Mouse (Mus musculus): ENCODE measurements around the gene Mical3.

The Mical3 gene

GRCm38 (mm10) chr6:121053585-121054112 lies 77.2 kb downstream of the Mical3 start:
- DNase-seq (ENCODE audit: low spot score): no peak

GRCm38 (mm10) chr6:121051972-121052629 lies 78.7 kb downstream of the Mical3 start:
- DNase-seq (ENCODE audit: low spot score): no peak

- DNase-seq (ENCODE audit: low spot score): no peak
Observed at GRCm38 (mm10) chr6:121051411-121051810, 79.4 kb downstream of the Mical3 start.

GRCm38 (mm10) chr6:121048696-121049095 lies 82.1 kb downstream of the Mical3 start:
- DNase-seq (ENCODE audit: low spot score): no peak

GRCm38 (mm10) chr6:121045345-121046080 lies 85.3 kb downstream of the Mical3 start:
- DNase-seq (ENCODE audit: low spot score): no peak

- peak; percentile 92 for DNase-seq (ENCODE audit: low spot score)
Observed at GRCm38 (mm10) chr6:121043434-121044189, 87.2 kb downstream of the Mical3 start.

GRCm38 (mm10) chr6:121039719-121040118 lies 91.1 kb downstream of the Mical3 start:
- no peak for DNase-seq (ENCODE audit: low spot score)

GRCm38 (mm10) chr6:121039286-121039685 lies 91.5 kb downstream of the Mical3 start:
- DNase-seq (ENCODE audit: low spot score): no peak

- DNase-seq (ENCODE audit: low spot score): peak; percentile 32
Observed at GRCm38 (mm10) chr6:121037086-121037485, 93.7 kb downstream of the Mical3 start.

- DNase-seq (ENCODE audit: low spot score): no peak
Observed at GRCm38 (mm10) chr6:121035929-121036328, 94.9 kb downstream of the Mical3 start.

GRCm38 (mm10) chr6:121035268-121035667 lies 95.5 kb downstream of the Mical3 start:
- no peak for DNase-seq (ENCODE audit: low spot score)

- DNase-seq (ENCODE audit: low spot score): no peak
Observed at GRCm38 (mm10) chr6:121033250-121033649, 97.5 kb downstream of the Mical3 start.

GRCm38 (mm10) chr6:121031370-121031769 lies 99.4 kb downstream of the Mical3 start:
- DNase-seq (ENCODE audit: low spot score): peak; percentile 39

GRCm38 (mm10) chr6:121029897-121030589 lies 100.8 kb downstream of the Mical3 start:
- DNase-seq (ENCODE audit: low spot score): no peak

GRCm38 (mm10) chr6:121028514-121028913 lies 102.3 kb downstream of the Mical3 start:
- DNase-seq (ENCODE audit: low spot score): no peak

GRCm38 (mm10) chr6:121027314-121027713 lies 103.5 kb downstream of the Mical3 start:
- no peak for DNase-seq (ENCODE audit: low spot score)

GRCm38 (mm10) chr6:121026866-121027265 lies 103.9 kb downstream of the Mical3 start:
- DNase-seq (ENCODE audit: low spot score): no peak

GRCm38 (mm10) chr6:121026019-121026584 lies 104.7 kb downstream of the Mical3 start:
- no peak for DNase-seq (ENCODE audit: low spot score)

- no peak for DNase-seq (ENCODE audit: low spot score)
Observed at GRCm38 (mm10) chr6:121018147-121018546, 112.7 kb downstream of the Mical3 start.

- peak; percentile 58 for DNase-seq (ENCODE audit: low spot score)
Observed at GRCm38 (mm10) chr6:121017436-121018031, 113.3 kb downstream of the Mical3 start.

GRCm38 (mm10) chr6:121016097-121016496 lies 114.7 kb downstream of the Mical3 start:
- no peak for DNase-seq (ENCODE audit: low spot score)
